Mouse (Mus musculus): ENCODE data around the gene Rtl10.
"Not testable (repeated sequence)": the region's sequence is repeated elsewhere in the genome, so short reads cannot be mapped to it uniquely, and the experiment has no call there.

DNA sequence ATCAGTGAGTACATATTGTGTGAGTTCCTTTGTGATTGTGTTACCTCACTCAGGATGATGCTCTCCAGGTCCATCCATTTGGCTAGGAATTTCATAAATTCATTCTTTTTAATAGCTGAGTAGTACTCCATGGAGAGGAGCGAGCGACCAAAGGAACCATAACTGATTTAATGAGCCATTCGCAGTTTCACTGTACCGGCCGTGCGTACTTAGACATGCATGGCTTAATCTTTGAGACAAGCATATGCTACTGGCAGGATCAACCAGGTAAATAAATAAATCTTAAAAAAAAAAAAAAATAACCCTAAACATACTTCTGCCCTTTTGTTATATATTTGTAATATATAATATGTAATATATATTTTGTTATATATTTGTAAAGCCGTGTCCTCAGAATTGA lies 34.4 kb downstream of the Rtl10 start:
- not testable (repeated sequence) for TF ChIP-seq CTCF (conservative IDR thresholded peaks at IDR 0.05; ENCODE audit: low read length); NANOG (IDR thresholded peaks at IDR 0.05; ENCODE audit: borderline replicate concordance, low read length)
